Mouse (Mus musculus) B cell, adult 2 months (primary cell): ENCODE results near the gene Zswim3.

Experiments used
- DNase-seq, 2 experiments: peaks; one replicate each; pipeline ENCODE4 v3.0.0; 2022

Gene Zswim3

DNA sequence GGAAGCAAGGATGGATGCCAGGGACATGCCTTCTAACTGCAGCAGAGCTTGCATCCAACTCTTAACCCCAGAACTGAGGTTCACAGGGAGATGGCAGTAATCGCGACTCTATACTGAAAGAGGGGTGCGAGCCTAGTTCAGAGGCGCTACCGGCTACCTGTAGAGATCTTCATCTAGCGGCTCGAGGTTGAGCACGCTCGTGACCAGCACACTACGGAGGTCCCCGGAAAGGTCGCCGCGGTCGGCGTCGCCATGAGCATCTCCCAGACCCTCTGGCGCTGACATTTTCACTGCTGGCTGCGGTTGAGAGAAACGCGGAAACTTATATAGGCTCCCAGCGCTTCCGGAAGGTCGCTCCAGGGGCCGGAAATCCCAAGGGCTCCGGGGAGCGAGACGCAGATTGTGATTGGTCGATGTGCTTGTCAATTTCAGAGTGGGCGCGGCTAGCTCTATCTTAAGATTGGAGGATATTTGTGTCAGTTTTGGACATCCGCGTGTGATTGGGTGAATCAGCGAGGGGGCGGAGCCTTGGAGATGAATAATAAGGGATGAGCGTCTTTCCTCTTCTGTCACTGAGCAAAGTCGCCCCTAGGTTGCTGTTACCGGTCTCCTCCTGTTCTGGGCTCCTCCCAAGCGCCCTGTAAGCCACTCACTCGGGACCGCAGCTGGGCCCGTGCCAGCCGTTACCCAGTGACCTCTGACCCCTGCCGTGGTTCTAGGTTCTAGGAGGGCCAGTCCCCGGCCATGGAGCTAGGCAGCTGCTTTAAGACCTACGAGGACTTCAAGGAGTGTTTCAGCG is at the start of gene Zswim3, which contains the start of gene Acot8:
Gene Zswim3, plus strand, starts transcription at position 566 of the 799 bp plus-strand sequence.
Gene Acot8, minus strand, starts transcription at position 350 of the 799 bp plus-strand sequence.
- DNase-seq = peak; percentile 96 to 97

DNA sequence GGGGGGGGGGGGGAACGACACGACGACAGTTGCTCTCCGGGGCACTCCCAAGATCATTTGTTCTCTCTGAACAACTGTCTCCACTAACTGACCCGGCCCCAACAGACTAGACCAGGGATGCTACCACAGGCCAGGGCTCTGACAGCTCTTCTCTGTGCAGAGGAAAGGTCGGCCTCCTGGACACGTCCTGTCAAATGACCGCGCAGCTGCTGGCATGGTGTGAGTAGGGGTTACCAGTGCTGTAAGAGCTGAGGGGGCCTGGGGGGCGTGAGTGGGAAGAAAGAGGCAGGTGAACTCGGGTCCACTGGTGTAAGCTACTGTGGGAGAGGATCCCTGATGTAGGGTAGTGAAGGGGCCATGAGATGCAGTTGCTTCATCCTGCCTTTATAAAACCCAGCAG is 47.1 kb upstream of the Zswim3 start:
- DNase-seq = no peak

DNA sequence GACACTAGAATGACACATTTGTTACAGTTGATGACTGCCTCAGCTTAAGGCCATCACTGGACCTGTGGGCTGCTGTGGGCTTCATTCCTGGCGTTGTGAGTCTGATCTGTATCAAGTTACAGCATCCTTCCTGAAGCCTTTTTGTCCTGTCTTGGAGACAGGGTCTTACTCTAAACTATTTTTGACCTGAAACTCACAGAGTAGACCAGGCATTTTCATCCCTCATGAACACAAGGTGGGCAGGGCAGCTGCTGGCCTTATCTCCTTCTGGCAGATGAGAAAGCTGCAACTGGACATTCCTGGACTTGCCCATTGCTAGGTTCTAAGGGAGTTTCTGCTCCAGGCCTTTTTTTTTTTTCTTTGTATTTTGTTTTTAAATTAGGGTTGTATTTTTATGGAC is 46.2 kb upstream of the Zswim3 start:
- DNase-seq = no peak

DNA sequence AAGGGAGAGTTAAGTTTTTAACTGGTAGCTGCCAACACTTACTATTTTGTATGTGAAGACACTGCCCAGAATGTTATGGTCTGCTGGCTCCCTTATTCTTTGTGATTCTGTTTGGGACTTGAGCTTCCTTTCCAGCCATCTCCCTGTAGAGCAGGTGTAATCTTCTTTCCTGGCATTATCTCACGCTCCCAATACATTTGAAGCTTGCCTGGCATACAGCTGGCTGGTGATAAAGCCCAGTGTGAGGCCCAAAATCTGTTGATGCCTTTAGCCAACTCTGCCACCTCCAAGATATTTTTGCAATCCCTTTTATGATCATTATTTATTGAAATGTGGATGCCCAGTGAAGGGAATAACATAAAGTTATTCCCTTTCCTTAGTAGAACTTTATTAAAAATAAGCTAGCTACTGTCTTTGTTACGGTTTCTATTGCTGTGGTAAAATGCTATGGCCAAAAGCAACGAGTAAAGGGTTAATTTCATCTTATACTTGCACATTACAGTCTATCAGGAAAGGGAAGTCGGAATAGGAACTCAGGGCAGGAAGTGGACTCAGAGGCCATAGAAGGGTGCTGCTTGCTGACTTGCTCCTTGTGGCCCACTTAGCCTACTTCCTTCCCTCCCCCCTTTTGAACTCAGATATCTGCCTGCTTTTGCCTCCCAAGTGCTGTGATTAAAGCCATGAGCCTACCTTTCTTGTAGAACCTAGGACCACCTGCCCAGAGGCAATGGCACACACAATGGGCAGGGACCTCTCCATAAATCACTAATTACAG is 44.7 kb upstream of the Zswim3 start:
- no peak for DNase-seq

DNA sequence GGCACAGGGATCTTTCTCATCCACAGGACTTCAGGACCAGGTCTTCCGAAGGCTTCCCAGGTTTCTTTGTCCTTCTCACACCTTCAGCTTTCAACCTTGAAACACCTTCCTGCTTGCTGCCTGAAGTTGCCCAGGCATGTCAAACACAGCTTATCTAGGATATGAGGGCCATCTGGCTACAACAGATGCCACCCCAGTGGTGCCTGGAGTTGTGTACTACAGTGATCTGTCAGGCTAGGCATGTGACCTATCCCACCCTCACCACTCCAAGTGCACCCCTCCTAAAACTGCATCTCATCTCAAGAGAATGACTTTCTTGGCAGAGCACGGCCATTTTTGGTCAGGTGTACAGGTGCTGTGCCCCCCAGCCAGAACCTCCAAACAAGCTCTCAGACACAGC is 43.4 kb upstream of the Zswim3 start:
- no peak for DNase-seq

DNA sequence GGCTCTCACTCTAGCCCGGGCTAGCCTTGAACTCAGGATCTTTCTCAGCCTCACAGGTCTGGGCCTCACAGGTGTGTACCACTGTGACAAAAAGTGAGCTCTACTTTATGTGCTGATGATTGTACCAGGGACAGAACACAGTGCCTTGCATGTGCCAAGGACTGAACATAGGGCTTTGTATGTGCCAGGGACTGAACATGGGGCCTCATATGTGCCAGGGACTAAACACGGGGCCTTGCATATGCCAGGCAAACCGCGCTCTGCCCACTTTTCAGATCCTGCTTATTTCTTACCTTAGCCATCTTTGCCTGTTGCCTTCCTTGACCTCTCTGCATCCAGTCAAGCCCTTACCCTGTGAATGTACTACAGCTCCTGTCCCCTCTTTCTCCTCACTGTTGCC is 42.9 kb upstream of the Zswim3 start:
- DNase-seq = no peak

DNA sequence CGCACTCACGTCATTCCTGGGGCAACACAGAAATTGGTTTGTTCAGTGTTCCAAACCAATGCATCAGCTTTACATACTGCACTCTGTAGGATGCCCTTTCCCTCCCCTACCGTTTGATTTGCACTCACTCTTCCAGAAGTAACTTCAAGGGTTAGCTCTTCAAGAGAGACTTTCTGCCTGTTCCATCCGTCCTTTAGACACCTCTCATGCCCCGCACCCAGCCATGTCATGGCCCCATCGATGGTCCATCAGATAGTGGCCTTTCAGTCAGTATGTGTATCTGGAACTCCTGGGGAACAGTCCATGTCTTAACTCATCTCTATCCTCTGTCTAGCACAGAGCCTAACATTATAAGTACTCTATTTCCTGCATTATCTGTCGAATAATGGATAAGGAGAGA is 42.3 kb upstream of the Zswim3 start:
- DNase-seq = no peak

DNA sequence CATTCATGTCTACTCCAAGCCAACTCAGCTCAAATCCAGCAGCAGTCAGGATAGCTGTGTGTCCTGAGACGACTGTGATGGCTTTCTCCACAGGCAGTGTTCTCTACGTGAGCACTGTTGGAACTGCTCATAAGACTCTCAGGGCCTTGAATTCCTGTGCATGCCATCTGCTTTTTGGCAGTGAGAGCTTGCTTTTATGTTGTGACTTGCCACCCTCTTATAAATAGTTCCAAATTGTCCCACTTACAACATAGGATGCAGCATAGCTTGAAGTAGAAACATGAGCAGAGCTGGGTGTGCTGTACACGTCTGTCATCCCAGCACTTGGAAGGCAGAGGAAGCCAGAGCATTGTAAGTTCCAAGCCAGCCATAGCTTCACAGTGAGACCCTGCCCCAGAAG is 39.1 kb upstream of the Zswim3 start:
- no peak for DNase-seq

DNA sequence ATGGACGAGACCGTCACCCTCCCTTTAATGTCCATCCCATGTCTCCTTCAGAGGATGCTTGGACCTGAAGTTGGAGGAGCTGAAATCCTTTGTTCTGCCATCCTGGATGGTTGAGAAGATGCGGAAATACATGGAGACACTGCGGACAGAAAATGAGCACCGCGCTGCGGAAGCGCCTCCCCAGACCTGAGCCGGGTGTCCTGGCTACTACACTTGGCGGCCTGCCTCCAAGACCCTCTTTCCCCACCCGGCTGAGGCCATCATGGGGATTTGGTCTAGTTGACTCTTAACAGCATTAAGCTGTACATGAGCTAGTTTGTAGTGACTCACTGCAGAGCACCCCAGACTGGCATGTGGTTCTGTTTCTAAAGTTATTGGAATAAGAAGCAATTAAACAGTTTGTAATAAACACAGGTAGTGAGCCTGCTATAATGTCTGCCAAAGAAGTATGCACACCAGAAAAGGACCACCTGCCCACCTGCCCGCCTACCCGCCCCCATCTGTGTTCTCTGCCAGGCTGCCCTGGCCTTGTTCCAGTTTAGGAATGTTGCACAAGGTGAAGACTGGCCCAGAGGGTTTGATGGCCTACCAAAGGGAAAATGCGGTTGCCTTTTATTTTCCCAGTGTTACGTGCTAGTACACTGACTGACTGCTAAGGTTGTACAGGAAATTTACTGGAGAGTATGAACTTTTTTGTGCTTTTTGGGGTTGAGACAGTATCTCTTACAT is 36.9 kb upstream of the Zswim3 start:
- no peak for DNase-seq

DNA sequence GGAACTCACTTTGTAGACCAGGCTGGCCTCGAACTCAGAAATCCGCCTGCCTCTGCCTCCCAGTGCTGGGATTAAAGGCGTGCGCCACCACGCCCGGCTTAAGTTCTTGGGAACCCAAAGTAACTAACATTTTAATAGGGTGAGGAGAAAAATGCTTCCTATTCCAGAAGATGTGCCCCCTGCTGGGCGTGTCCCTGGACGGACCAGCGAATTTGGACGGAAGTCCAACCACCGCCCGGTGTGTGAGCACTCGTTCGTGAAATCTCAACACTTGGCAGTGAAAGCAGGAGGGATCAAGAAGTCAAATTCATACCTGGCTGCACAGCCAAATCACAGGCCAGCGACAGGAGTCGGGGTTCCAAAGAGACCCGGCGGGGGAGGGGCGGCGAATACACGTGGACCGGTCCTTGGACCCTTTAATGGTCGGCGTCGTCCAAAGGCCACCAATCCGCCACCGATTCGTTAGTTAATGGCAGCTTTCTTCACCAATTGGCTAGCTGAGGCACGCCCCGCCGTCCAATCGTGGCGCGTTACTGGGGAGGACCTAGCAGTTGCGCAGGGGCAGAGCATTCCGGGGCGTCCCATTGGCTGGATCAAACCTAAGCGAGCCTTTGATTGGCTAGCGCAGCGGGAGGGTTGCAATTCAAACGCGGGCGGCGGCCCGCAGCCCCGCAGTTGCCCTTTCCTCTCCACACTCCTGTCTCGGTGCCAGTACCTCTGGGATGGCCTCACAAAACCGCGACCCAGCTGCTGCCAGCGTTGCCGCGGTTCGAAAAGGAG is 35.5 kb upstream of the Zswim3 start, which contains the start of gene Ube2c:
Gene Ube2c, plus strand, starts transcription at position 641 of the 780 bp plus-strand sequence.
- peak; percentile 93 to 95 for DNase-seq

DNA sequence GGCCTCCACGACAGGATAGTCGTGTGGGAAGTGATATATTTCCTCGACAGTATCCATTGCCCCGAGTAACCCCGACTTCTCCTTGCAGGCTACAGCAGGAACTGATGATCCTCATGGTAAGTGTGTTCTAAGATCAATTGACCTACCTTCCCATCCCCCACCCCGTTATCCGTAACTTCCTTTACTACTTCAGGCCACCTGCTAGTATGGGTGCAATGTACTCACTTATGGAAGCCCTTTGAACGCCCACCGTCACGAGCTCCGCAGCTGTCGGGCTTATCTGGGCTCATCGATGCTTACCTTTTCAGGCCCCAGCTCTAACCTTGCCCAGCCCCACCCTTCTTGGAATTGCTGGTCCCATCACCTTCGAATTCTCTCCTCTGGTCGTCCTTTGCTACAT is 34.6 kb upstream of the Zswim3 start:
- DNase-seq = no peak

DNA sequence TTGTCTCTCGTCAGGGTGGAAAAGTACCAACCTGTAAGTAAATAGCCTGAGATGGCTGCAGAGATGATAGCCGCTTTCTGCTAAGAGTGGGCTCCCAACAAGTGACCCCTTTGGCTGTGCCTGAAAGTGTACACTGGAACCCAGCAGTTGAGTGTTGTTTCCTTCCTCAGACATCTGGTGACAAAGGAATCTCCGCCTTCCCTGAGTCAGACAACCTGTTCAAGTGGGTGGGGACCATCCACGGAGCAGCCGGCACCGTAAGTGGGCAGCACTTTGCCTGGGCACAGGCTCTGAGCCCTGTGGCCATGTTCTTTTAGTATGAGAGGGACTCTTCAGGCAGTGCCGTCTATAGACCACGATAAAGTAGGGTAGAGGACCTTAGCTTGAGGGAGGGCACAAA is 33.8 kb upstream of the Zswim3 start:
- DNase-seq = no peak

DNA sequence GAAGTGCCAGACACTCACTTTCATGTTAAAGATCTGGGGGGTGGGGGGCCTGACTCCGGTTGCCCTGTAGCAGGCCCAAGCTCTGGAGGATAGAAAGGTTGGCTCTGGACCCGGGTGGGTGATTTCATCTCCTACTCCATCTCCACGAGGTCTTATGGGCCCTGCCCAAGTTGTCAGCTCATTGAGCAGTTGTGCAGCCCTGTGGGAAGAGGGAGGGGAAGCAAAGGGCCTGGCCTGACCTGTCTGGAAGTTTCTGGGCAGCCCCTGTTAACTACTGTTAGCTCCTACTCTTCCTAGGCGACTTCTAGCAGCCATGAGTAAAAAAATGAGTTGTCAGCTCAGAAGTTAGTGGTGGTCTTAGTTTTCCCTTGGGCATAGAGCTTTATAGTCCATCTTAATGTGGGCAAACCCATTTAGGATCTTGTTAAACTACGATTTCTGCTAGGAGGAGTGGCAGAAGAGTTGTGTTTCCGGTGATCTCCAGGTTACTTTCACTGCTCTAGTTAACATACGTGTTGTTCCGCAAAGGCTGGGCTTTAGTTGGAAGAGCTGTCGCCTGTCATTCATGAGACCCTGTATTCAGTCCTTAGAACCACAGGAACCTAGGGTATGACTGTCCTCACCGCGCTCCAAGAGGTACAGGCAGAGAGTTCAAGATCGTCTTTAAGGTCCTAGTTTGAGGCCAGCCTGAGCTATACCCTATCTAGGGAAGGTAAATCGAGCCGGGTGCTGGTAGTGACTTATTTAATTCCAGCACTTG is 31.5 kb upstream of the Zswim3 start:
- no peak for DNase-seq

DNA sequence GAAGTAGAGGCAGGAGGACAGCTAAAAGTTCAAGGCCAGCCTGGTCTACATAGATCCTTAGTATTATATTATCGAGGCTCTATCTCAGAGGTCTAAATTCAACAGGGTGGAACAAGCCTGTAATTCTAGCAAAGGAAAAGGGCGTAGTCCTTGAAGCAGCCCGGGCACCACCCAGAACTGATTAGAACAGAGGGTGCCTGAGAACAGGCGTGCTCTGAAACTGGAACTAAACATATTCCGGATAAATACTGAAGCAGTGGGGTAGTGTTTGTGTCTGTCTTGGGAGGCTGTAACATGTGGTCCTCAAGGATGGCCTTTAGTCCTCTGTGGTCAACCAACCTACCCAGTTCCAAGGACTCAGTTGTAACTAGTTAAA is 30.9 kb upstream of the Zswim3 start:
- no peak for DNase-seq

DNA sequence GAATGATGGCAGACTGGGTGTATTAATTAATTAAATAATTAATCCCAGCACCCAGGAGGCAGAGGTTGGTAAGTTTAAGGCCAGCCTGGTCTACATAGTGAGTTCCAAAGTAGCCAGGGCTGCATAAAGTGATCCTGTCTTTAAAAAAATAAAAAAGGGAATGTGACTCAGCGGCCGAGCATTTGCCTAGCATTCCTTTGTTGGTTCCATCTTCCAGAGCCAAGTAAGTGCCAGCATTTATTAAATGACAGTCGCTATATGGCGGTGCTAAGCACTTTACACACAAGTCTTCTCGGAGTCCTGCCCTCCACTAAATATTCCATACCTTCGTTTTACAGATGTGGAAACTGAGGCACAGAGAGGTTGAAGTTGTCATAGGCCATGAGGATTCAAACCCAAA is 28.8 kb upstream of the Zswim3 start:
- DNase-seq = no peak

DNA sequence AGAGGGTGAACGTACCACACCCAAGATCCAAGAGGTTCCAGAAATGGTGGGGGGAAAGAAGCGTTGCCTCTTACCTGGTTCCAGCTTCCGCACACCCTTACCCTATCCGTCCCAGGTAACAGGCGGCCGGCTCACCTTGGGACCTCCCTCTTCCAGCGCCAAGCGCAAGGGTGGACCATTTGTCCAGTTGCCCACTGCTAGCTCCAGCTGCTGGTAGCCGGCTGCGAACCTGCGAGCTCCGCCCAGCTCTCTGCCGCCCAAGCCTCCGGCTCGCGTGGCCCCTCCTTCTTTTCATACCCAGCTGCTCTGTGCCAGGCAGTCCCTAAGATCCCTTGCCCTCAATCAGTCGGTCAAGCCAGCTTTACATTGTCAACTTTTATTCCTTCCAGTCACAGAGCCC is 28.1 kb upstream of the Zswim3 start:
- no peak for DNase-seq

DNA sequence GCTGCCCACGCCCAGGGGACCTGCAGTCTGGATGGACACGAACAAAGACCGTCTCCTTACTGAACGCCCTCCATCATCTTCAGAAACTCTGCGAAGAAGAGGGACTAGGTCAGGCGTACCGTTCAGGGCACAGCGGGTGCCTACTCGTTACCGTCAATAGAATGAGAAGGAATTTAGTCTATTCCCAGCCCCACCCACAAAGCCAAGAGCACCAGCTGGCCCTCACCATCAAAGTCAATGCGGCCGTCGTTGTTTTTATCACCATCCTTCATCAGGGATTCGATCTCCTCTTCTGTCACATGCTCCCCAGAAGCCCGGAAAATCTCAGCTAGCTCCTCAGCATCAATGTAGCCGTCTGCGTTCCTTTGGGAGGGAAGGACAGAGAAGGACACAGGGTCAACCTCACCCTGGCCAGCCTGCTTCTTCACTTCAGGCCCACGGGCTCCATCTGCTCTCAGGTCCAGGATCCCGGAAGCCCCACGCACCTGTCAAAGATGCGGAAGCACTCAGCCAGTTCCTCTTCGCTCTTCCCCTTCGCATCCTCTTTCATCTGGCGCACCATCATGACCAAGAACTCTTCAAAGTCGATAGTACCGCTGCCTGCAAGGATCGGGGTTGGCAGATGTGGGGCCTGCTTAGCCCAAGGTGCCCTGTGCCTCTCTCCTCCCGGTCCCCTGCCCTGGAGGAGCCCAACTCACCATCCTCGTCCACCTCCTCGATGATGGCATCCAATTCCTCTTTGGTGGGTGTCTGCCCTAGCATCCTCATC is 27.5 kb upstream of the Zswim3 start:
- no peak for DNase-seq

DNA sequence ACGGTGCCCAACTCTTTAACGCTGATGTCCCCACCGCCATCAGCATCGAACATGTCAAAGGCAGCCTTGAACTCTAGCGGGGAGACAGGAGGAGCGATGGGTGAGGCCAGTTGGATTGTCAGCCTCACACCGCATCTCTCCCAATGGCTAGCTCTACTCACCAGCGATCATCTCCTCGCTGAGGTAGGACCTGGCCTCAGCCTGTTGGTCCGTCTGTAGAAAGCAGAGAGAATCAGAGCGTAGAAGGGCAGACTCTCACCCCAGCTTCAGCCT is 26.9 kb upstream of the Zswim3 start:
- no peak for DNase-seq

DNA sequence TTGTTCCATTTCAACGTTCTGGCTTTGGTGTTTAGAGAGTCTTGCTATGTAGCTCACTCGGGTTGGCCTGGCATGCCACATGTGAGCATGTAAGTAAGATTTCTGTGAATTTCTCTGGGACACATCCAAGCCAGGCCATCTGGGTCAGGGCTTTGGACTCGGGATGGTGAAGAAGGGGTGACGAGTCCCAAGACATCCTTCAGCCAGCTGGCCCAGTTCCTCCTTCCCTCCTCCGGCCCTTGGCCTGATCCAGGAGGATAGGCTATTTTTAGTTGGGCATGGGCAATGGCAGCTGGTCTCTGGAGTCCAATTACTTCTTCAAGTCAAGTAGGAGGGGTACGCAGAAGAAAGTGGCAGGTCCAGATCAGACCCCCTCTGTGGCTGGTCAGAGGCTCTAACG is 26.1 kb upstream of the Zswim3 start:
- no peak for DNase-seq

DNA sequence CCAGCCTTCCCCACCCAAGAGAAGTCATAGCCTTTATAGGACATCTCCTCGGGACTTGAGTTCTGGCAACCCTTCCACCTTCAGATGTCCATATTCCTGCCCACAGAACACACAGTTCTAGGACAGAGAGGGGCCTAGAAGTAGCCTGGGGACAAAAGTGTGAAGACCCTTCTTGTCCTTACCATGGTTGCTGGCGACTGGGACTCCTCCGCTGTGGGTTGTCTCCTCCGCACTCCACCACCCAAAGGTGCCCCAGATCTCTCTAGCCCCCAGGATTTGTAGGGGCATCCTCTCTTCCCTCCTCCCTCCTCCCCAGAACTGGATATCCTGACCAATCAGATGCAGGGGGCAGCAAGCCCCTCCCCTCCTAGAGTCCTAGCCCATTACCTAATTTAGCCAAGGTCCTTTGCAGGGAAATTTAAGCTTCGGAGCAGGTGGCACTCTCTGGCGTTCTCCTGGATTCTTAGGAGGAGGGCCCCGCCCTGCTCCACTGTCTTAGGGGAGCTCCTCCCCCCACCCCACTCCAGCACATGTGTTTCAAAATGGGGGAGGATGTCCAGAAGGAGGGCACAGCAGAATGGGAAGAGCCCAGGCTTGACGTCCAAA is 25.3 kb upstream of the Zswim3 start, which contains the start of gene Tnnc2:
Gene Tnnc2, minus strand, starts transcription at position 487 of the 606 bp plus-strand sequence.
- DNase-seq = no peak

DNA sequence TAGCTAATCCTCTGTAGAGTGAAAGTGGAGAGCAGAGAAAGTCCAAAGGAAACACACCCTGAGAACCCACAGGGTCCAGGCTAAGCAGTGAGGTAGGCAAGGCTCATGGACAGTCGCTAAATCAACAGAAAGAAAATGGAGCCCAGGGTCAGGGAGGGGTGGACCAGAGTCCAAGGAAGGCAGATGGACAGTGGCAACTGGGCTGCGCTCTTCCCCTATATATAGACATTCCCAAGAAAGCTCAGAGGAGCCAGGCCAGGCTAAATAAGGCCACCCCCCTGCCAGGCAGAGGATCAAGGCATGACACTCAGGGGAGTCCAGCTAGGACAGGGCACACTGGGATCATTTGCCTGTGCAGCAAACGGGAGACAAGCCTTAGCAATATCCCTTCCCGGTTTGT is 23.0 kb upstream of the Zswim3 start:
- DNase-seq = no peak
